Mouse (Mus musculus) embryonic facial prominence, embryonic 14.5 days (tissue): ENCODE measurements around the gene Lrrc23. TPM values are rescaled to one million over a fixed set of nuclear protein-coding genes. Genes with fewer than 3 reads are reported as not detected.

Experiments
- ATAC-seq: fragments of 200-750 bp; cut with Nextera tagmentation; 2 replicates; pipeline ENCODE4 v1.8.0; 2017; ENCODE audit warnings: low read depth, moderate number of reproducible peaks, moderate TSS enrichment
- DNase-seq: peaks from one replicate; pipeline ENCODE4 v3.0.0-alpha.2; 2015; ENCODE audit warnings: low spot score
- H3K27ac ChIP-seq: fragments of 300-500 bp; sonication (generic); replicated peaks from 2 replicates; pipeline ENCODE4 v1.5.1; 2014; ENCODE audit warnings: low read depth, mild to moderate bottlenecking, low read length, moderate library complexity
- H3K27me3 ChIP-seq: fragments of 300-500 bp; sonication (generic); replicated peaks from 2 replicates; pipeline ENCODE4 v1.6.1; 2014; ENCODE audit warnings: low read length; ENCODE audit not compliant: control insufficient read depth, insufficient read depth
- H3K36me3 ChIP-seq: fragments of 300-500 bp; sonication (generic); 2 replicates; pipeline ENCODE4 v1.6.1; 2014; ENCODE audit warnings: low read length, mixed read lengths; ENCODE audit not compliant: control insufficient read depth, insufficient read depth
- H3K4me1 ChIP-seq: fragments of 300-500 bp; sonication (generic); 2 replicates; pipeline ENCODE4 v1.6.1; 2014; ENCODE audit warnings: antibody characterized with exemption, low read length; ENCODE audit not compliant: control insufficient read depth, insufficient read depth
- H3K4me2 ChIP-seq: fragments of 300-500 bp; sonication (generic); 2 replicates; pipeline ENCODE4 v1.6.1; 2014; ENCODE audit warnings: low read depth, mild to moderate bottlenecking, low read length, moderate library complexity, mixed read lengths
- H3K4me3 ChIP-seq: fragments of 300-500 bp; sonication (generic); 2 replicates; pipeline ENCODE4 v1.5.1; 2014; ENCODE audit warnings: low read depth, mild to moderate bottlenecking, low read length
- H3K9ac ChIP-seq: fragments of 300-500 bp; sonication (generic); 2 replicates; pipeline ENCODE4 v1.6.1; 2014; ENCODE audit warnings: low read depth, mild to moderate bottlenecking, low read length, moderate library complexity, mixed read lengths
- H3K9me3 ChIP-seq: fragments of 300-500 bp; sonication (generic); 2 replicates; pipeline ENCODE4 v1.6.1; 2016; ENCODE audit warnings: low read length; ENCODE audit not compliant: control insufficient read depth
- WGBS: fragments of 180-500 bp; shearing (Covaris S2); extraction: QIAGEN DNeasy Blood & Tissue Kit; methylation state at CpG from one replicate; pipeline ENCODE4 v1.1.7; 2014; 5-methylcytosine and 5-hydroxymethylcytosine counted together
- polyA plus RNA-seq: library from polyadenylated mRNA; unstranded; fragments of >200 nt; fragmentation: Nextera tagmentation; extraction: Ambion mirVana; gene quantifications from 2 replicates; pipeline ENCODE4 v1.2.1, GENCODE M21; 2014

The Lrrc23 gene
- polyA plus RNA-seq, 1 experiment from 2014 or later: 13.2 TPM

DNA sequence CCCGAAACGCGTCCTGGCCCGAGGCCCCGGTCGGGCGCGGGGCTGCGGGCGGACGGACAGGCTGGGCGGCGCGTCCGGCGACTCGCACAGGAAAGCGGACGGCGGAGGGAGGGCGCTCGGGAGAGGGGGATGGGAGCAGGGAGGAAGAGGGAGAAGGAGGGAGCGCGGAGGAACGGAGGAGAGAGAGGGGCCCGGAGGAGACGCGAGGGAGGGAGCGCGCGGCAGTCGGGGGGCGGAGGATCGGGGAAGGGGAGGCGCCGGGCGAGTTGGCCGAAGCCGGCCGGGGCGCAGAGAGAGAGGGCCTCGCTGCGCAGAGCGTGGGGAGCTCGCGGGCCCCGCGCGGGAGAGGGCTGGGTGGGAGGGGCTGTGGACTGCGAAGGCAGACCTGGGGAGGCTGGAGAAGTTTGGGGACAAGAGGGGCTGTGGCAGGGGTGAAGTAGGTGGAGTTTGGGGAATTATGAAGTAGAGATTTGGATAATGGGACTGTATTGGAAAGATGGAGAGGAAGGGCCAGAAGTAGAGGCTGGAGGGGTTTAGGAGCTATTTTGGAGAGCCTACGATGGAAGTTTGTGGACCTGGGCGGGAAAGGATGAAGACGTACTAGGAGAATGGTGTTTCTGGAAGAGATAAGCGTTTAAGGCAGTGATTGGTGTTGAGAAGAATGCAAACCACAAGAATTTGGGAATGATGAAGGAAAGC, 22.7 kb downstream of the Lrrc23 start:
- H3K36me3 ChIP-seq: peaks cover 10% of the 10 kb centered on the region; the same call in 1 of the 2 replicates
- H3K4me1 ChIP-seq: peaks cover 34% of the 10 kb centered on the region
- H3K27me3 ChIP-seq: no peaks in the 10 kb centered on the region
- peak overlapping the region; percentile 73 for H3K4me2 ChIP-seq
- no peaks in the 10 kb centered on the region for H3K9me3 ChIP-seq
- DNase-seq (peak; percentile 94), ATAC-seq (peak; percentile 84)
- WGBS: under 1% methylated on average over 51 of the region's 54 CpGs
- H3K27ac ChIP-seq: peak overlapping the region; percentile 98
- H3K9ac ChIP-seq: peak overlapping the region; percentile 98
- peak overlapping the region; percentile 79 for H3K4me3 ChIP-seq

DNA sequence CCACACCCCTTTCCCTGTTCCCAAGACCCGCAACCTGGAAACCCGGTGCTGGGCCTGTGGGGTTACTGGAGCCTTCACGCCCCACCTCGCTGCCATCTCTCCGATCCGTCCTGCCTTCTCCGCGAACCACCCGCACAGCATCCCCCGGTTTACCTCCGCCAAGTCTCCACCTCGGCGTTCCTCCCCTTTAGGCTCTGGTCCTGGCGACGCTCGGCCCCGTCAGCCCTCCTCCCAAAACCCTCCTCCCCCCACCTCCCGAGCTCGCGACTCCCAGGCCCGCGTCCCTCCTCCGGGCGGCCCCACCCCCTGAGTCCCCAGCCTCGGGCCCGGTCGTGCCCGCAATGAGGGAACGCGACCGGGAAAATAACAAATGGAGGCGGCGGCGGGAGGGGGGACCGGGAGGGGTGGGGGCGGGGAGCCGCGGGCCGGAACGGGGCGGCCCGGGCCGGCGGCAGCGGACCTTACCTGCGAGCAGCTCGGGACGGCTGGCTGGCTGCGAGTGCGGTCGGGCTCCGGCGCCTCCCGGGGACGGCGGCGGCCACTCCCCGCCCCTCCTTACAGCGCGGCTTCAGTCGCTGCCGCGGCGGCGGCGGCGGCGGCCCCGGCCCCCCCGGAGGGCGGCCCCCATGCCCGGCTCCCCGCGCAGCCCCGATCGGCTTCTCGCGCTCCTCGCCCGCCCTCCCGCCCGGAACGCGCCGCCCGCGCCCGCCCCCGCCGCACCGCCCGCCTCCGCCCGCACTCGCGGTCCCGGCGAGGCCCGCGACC, 23.5 kb downstream of the Lrrc23 start, which contains the start of the genes Gm45234 and Atn1:
Gm45234 (minus strand) TSS at position 191 of the 765 bp plus-strand sequence.
Atn1 (minus strand) TSS at position 694 of the 765 bp plus-strand sequence.
- peaks cover 34% of the 10 kb centered on the region for H3K4me1 ChIP-seq
- peak; percentile 48 for ATAC-seq
- under 1% methylated on average over 35 of the region's 100 CpGs for WGBS

GRCm38 (mm10) chr6:124755306-124755705, 24.2 kb downstream of the Lrrc23 start:
- H3K4me2 ChIP-seq: peak overlapping the region; percentile 73
- H3K36me3 ChIP-seq: peaks cover 17% of the 10 kb centered on the region; the same call in 1 of the 2 replicates
- H3K27ac ChIP-seq: peak overlapping the region; percentile 98
- no peaks in the 10 kb centered on the region for H3K27me3 ChIP-seq
- no peaks in the 10 kb centered on the region for H3K9me3 ChIP-seq
- peak overlapping the region; percentile 79 for H3K4me3 ChIP-seq
- no peak for DNase-seq
- peaks cover 34% of the 10 kb centered on the region for H3K4me1 ChIP-seq
- 0% methylated on average over 3 of the region's 3 CpGs for WGBS
- H3K9ac ChIP-seq: peak overlapping the region; percentile 98
- ATAC-seq: no peak

More for the DNA sequence above, 23.5 kb downstream of the Lrrc23 start, which contains the start of the genes Gm45234 and Atn1:
- Histone ChIP-seq H3K27ac (peak within 1 kb of the TSS; percentile 98), H3K9ac (peak within 1 kb of the TSS; percentile 98), H3K9me3 (no peaks in the 10 kb centered on the region), H3K4me2 (peak within 1 kb of the TSS; percentile 73), H3K27me3 (no peaks in the 10 kb centered on the region), H3K4me3 (peak within 1 kb of the TSS; percentile 79), H3K36me3 (peaks cover 14% of the 10 kb centered on the region; the same call in 1 of the 2 replicates)
- DNase-seq: peak; percentile 90

DNA sequence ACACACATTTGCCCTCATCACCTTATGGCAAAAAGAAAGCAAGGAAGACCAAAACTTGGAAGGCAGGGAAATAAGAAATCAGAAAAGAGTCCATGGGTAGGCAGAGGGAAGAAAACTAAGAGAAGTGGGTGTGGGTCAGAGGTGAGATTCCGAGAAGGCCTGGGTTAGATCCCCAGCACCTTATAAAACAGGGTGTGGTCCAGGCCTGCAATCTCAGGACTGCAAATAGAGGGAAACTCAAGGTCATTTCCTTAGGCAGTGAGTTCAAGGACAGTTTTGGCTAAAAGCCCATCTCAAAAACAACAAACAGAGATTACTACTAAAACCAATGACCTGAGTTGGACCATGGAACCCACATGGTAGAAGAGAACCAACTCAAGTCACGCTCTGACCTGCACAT, 25.7 kb downstream of the Lrrc23 start:
- ATAC-seq (no peak), DNase-seq (no peak)
- Histone ChIP-seq H3K4me1 (peaks cover 30% of the 10 kb centered on the region), H3K4me2 (no peak overlapping the region), H3K36me3 (peaks cover 31% of the 10 kb centered on the region), H3K4me3 (no peak overlapping the region), H3K9me3 (no peaks in the 10 kb centered on the region), H3K27me3 (no peaks in the 10 kb centered on the region), H3K27ac (no peak overlapping the region), H3K9ac (no peak overlapping the region)
- WGBS: 89% methylated on average over 2 of the region's 2 CpGs

DNA sequence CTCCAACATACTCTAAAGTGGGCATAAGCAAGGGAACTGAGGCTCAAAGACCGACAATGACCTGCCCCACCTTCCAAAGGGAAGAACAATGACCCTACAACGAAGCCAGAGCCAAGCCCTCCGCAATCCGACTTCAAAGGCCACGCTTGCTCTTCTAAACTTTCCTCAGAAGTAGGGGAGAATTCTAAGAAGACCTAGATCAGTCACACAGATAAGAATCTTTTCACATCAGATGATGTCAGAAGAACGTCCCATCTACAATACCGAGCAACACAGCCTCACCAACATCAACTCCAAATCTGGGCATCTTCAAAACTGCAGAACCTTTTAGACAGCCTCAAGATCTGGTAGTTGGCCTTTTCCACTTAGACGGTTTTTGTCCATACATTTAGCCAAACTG, 29.1 kb downstream of the Lrrc23 start:
- no peak overlapping the region for H3K4me2 ChIP-seq
- no peak for DNase-seq
- H3K9me3 ChIP-seq: no peaks in the 10 kb centered on the region
- no peak overlapping the region for H3K27ac ChIP-seq
- peaks cover 56% of the 10 kb centered on the region for H3K36me3 ChIP-seq
- H3K4me3 ChIP-seq: no peak overlapping the region
- ATAC-seq: no peak
- no peaks in the 10 kb centered on the region for H3K27me3 ChIP-seq
- no peak overlapping the region for H3K9ac ChIP-seq
- 85% methylated on average over 8 of the region's 8 CpGs for WGBS
- peaks cover 22% of the 10 kb centered on the region for H3K4me1 ChIP-seq

DNA sequence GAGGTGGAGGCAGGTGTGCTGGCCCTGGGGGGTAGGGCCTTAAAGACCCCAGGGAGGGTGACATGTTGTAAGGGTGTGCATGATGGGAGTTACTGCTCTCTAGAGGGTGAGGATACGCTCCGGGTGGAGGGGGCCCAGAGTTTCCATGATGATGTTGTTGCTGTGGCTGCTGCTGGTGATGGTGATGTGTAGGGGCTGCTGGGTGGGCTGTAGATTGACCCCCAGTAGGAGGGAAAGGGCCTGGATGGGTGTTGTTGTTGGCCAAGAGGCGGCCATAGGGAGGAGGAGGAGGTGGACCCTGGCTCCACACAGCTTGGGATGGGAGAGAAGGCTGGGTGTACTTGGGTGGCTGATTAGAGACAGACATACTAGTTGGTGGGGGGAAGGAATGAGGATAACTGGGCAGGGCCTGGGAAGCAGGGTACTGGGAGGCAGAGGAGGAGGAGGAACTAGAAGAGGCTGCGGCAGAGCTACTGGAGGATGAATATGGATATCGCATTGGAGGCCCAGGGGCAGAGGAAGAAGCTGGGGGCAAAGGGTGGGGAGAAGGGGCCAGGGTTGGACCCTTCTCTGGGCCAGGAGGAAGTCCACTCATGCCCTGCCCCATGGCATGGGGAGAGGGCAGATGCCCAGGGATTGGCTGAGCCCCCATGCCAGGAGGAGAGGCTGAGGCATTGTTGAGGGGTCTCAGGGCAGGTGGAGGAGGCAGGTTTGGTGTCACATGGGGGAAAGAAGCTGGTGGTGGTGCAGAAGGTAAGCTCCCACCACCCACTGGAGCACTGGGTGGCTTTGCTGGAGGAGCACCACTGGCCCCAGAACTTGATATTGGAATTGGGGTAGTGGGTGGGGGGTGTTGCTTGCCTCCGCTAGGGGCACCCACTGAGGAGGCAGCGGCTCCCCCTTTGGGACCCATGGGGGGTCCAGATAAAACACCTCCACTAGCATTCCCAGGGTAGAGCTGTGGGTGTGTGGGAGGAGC, 32.6 kb downstream of the Lrrc23 start:
- H3K4me2 ChIP-seq: peak overlapping the region; percentile 96
- peak overlapping the region; percentile 54 for H3K4me3 ChIP-seq
- H3K36me3 ChIP-seq: peaks cover 77% of the 10 kb centered on the region
- DNase-seq (no peak), ATAC-seq (peak; percentile 7; the same call in 1 of the 2 replicates)
- peak overlapping the region; percentile 80; the same call in 1 of the 2 replicates for H3K9ac ChIP-seq
- WGBS: 88% methylated on average over 7 of the region's 7 CpGs
- H3K4me1 ChIP-seq: peaks cover 10% of the 10 kb centered on the region; the same call in 1 of the 2 replicates
- no peaks in the 10 kb centered on the region for H3K9me3 ChIP-seq
- no peaks in the 10 kb centered on the region for H3K27me3 ChIP-seq
- no peak overlapping the region; the same call in 1 of the 2 replicates for H3K27ac ChIP-seq

- ATAC-seq (peak; percentile 4; the same call in 1 of the 2 replicates), DNase-seq (peak; percentile 23)
- Histone ChIP-seq H3K4me3 (peak overlapping the region; percentile 54), H3K4me1 (peaks cover 10% of the 10 kb centered on the region; the same call in 1 of the 2 replicates), H3K4me2 (peak overlapping the region; percentile 96), H3K9ac (peak overlapping the region; percentile 80), H3K36me3 (peaks cover 75% of the 10 kb centered on the region), H3K27ac (peak overlapping the region; percentile 89), H3K27me3 (no peaks in the 10 kb centered on the region), H3K9me3 (no peaks in the 10 kb centered on the region)
- 22% methylated on average over 8 of the region's 8 CpGs for WGBS
These were observed 33.3 kb downstream of the Lrrc23 start for GRCm38 (mm10) chr6:124746296-124746605.
